Mouse (Mus musculus) left cerebral cortex, postnatal 36 days (tissue): Measurements from ENCODE around the gene Vmn2r73. TPM values are rescaled to one million over a fixed set of nuclear protein-coding genes. Genes with fewer than 3 reads are reported as not detected.
"Not testable (repeated sequence)": the region's sequence is repeated elsewhere in the genome, so short reads cannot be mapped to it uniquely, and the experiment has no call there.

Experiments used
- DNase-seq, 2 experiments: peaks; one replicate each; pipeline ENCODE4 v3.0.0; 2021 to 2022; ENCODE audit warnings: low spot score in 2 of 2, mixed read lengths in 1 of 2
- intact Hi-C: fragments of 180-260 bp; cut with DNase I; formaldehyde crosslinking; loops from one replicate; pipeline ENCODE4 v1.15.1; 2025
- total RNA-seq, 2 experiments: library from RNA; stranded (reverse); gene quantifications; 2 replicates each; pipeline ENCODE4 v1.2.3; 2021

The Vmn2r73 gene
- total RNA-seq, result not detected

GRCm38 (mm10) chr7:85876166-85876565 is at the start of gene Vmn2r73:
Gene Vmn2r73 (minus strand): TSS chr7:85876266.
- DNase-seq, result no peak
- intact Hi-C loops, result no loop called here

- DNase-seq, result no peak
- intact Hi-C loops, result no loop called here
Observed at GRCm38 (mm10) chr7:85840090-85840948, 35.7 kb downstream of the Vmn2r73 start.

- intact Hi-C loops, DNase-seq: not testable (repeated sequence)
Observed at GRCm38 (mm10) chr7:85818092-85818491, 58.0 kb downstream of the Vmn2r73 start.

Other genes starting within 250 kb of the Vmn2r73 start
- not detected for gene Vmn2r72, start 121.2 kb downstream of the Vmn2r73 start, total RNA-seq
- gene Vmn2r74, start 85.4 kb upstream of the Vmn2r73 start, total RNA-seq, result not detected